ENCODE assay signal across 26 mouse cellular contexts in genomic region chr14:31327196-31327595, GRCm38 (mm10). TPM values are rescaled to one million over a fixed set of nuclear protein-coding genes. Genes with fewer than 3 reads are reported as not detected.
A peak's percentile ranks its signal among the peaks of the same experiment; 100 is the strongest.
DNase-seq lines count a peak whose midpoint lies in the region; ATAC-seq and TF ChIP-seq lines count a peak whose summit lies in the region.
"Had no signal": no experiment of that assay in that cellular context is flagged by ENCODE, and none has a peak within 500 bp of the region (broad histone marks: within the 10 kb centered on the region; RNA-seq: fewer than 3 reads in every experiment).

No protein-coding gene starts in this region.

- H3K4me2 ChIP-seq in intestine, embryonic 14.5 days (ENCODE audit: low read length): no peak overlapping the region
- no peak overlapping the region for H3K4me2 ChIP-seq in intestine, embryonic 15.5 days (replicated peaks)
- no peak overlapping the region for H3K4me2 ChIP-seq in stomach, postnatal 0 days (replicated peaks; ENCODE audit: low read depth)
- H3K4me2 ChIP-seq: forebrain, embryonic 15.5 days; heart, embryonic 15.5 days; hindbrain, embryonic 13.5 days; liver, embryonic 15.5 days; lung, embryonic 15.5 days; midbrain, embryonic 13.5 days; neural tube, embryonic 13.5 days had no signal

- H3K27ac ChIP-seq in intestine, embryonic 14.5 days (ENCODE audit: low read depth): no peak overlapping the region
- H3K27ac ChIP-seq in intestine, embryonic 15.5 days: no peak overlapping the region
- H3K27ac ChIP-seq in MEL (ENCODE audit: control insufficient read depth, low read depth, low read length): no peak overlapping the region
- H3K27ac ChIP-seq in stomach, postnatal 0 days (replicated peaks): no peak overlapping the region
- H3K27ac ChIP-seq in hindbrain, embryonic 10.5 days: no peak overlapping the region
- H3K27ac ChIP-seq: forebrain, embryonic 15.5 days; heart, embryonic 15.5 days; hindbrain, embryonic 13.5 days; liver, embryonic 15.5 days; lung, embryonic 15.5 days; midbrain, embryonic 13.5 days; neural tube, embryonic 13.5 days had no signal

- DNase-seq in intestine, embryonic 14.5 days (ENCODE audit: low spot score): peak; percentile 44
- DNase-seq in A20 (ENCODE audit: low read depth, low spot score): peak; percentile 31
- peak; percentile 49 for DNase-seq in MEL (ENCODE audit: low read depth, low spot score)
- DNase-seq in stomach, postnatal 0 days (ENCODE audit: low spot score): no peak
- DNase-seq in hindbrain, embryonic 10.5 days (ENCODE audit: low spot score): no peak
- no peak for DNase-seq in lung, postnatal 36 days
- DNase-seq: adrenal gland, adult 2 months; adrenal gland, postnatal 36 days; cerebellum, adult 18-20 months; cerebellum, postnatal 10 days; heart, postnatal 36 days; kidney, adult 11 months; kidney, postnatal 14 days; layer of hippocampus, adult 9-11 months; liver; thymus, adult 18-20 months; thymus, postnatal 36 days had no signal

- no peak overlapping the region for H3K4me3 ChIP-seq in intestine, embryonic 14.5 days (ENCODE audit: low read depth, low read length)
- H3K4me3 ChIP-seq in intestine, embryonic 15.5 days (replicated peaks): no peak overlapping the region
- H3K4me3 ChIP-seq in MEL (ENCODE audit: control insufficient read depth in 1 of 2, insufficient read depth in 1 of 2, low read depth in 2 of 2, low read length in 2 of 2): no peak overlapping the region
- no peak overlapping the region for H3K4me3 ChIP-seq in stomach, postnatal 0 days (ENCODE audit: low read depth, low read length)
- H3K4me3 ChIP-seq in hindbrain, embryonic 10.5 days: no peak overlapping the region
- H3K4me3 ChIP-seq: forebrain, embryonic 15.5 days; heart, embryonic 15.5 days; hindbrain, embryonic 13.5 days; liver, embryonic 15.5 days; lung, embryonic 15.5 days; midbrain, embryonic 13.5 days; neural tube, embryonic 13.5 days had no signal

- H3K4me1 ChIP-seq in intestine, embryonic 14.5 days (replicated peaks; ENCODE audit: control insufficient read depth, insufficient read depth, low read length): no peaks in the 10 kb centered on the region
- no peaks in the 10 kb centered on the region for H3K4me1 ChIP-seq in intestine, embryonic 15.5 days (replicated peaks)
- peaks cover 4 to 5% of the 10 kb centered on the region in 2 experiments for H3K4me1 ChIP-seq in MEL (ENCODE audit: control insufficient read depth in 1 of 2, insufficient read depth in 2 of 2, low read length in 2 of 2)
- no peaks in the 10 kb centered on the region for H3K4me1 ChIP-seq in stomach, postnatal 0 days (replicated peaks; ENCODE audit: control insufficient read depth, insufficient read depth)
- peaks cover 11% of the 10 kb centered on the region for H3K4me1 ChIP-seq in hindbrain, embryonic 10.5 days (replicated peaks)

- no peak for TF ChIP-seq RAD21 in MEL (IDR thresholded peaks at IDR 0.05; ENCODE audit: low read depth, low read length)

- 90% methylated on average over 1 of the region's 1 CpGs for WGBS in intestine, embryonic 14.5 days
- 90% methylated on average over 1 of the region's 1 CpGs for WGBS in intestine, embryonic 15.5 days
- WGBS in stomach, postnatal 0 days: 87% methylated on average over 1 of the region's 1 CpGs
- WGBS in hindbrain, embryonic 10.5 days: 81% methylated on average over 1 of the region's 1 CpGs

- H3K9ac ChIP-seq in intestine, embryonic 14.5 days (ENCODE audit: low read length): no peak overlapping the region
- no peak overlapping the region for H3K9ac ChIP-seq in intestine, embryonic 15.5 days
- no peak overlapping the region for H3K9ac ChIP-seq in MEL (ENCODE audit: control insufficient read depth, low read depth, low read length, poor library complexity, severe bottlenecking)
- no peak overlapping the region for H3K9ac ChIP-seq in stomach, postnatal 0 days (ENCODE audit: low read length)
- H3K9ac ChIP-seq: forebrain, embryonic 15.5 days; heart, embryonic 15.5 days; hindbrain, embryonic 13.5 days; liver, embryonic 15.5 days; lung, embryonic 15.5 days; midbrain, embryonic 13.5 days; neural tube, embryonic 13.5 days had no signal

- ATAC-seq in intestine, embryonic 14.5 days (replicated peaks; ENCODE audit: low FRiP score, low TSS enrichment, low read depth): no peak
- ATAC-seq in intestine, embryonic 15.5 days: no peak
- ATAC-seq in stomach, postnatal 0 days (ENCODE audit: low FRiP score, low TSS enrichment): peak; percentile 45; the same call in 1 of the 2 replicates
- ATAC-seq: activated CD4-positive, CD25-positive, alpha-beta regulatory T cell, adult 4 months; forebrain, embryonic 15.5 days; midbrain, embryonic 13.5 days had no signal

- H3K9me3 ChIP-seq in intestine, embryonic 14.5 days (ENCODE audit: control insufficient read depth, low read length): no peaks in the 10 kb centered on the region
- H3K9me3 ChIP-seq in intestine, embryonic 15.5 days: no peaks in the 10 kb centered on the region
- no peaks in the 10 kb centered on the region for H3K9me3 ChIP-seq in MEL (replicated peaks; ENCODE audit: insufficient read depth, low read length)
- no peaks in the 10 kb centered on the region for H3K9me3 ChIP-seq in stomach, postnatal 0 days (ENCODE audit: control insufficient read depth, low read length)
- no peaks in the 10 kb centered on the region for H3K9me3 ChIP-seq in hindbrain, embryonic 10.5 days
- H3K9me3 ChIP-seq: forebrain, embryonic 15.5 days; heart, embryonic 15.5 days; hindbrain, embryonic 13.5 days; liver, embryonic 15.5 days; lung, embryonic 15.5 days; midbrain, embryonic 13.5 days; neural tube, embryonic 13.5 days had no signal

- no peaks in the 10 kb centered on the region for H3K36me3 ChIP-seq in intestine, embryonic 14.5 days (ENCODE audit: control insufficient read depth, insufficient read depth, low read length)
- no peaks in the 10 kb centered on the region for H3K36me3 ChIP-seq in intestine, embryonic 15.5 days
- peaks cover 0 to 7% of the 10 kb centered on the region in 2 experiments; a peak in 2 of 4 replicates for H3K36me3 ChIP-seq in MEL (ENCODE audit: control insufficient read depth in 1 of 2, insufficient read depth in 2 of 2, low read length in 2 of 2)
- H3K36me3 ChIP-seq in stomach, postnatal 0 days (ENCODE audit: control insufficient read depth, insufficient read depth, low read length): no peaks in the 10 kb centered on the region
- H3K36me3 ChIP-seq in hindbrain, embryonic 10.5 days: no peaks in the 10 kb centered on the region
- H3K36me3 ChIP-seq: forebrain, embryonic 15.5 days; heart, embryonic 15.5 days; hindbrain, embryonic 13.5 days; liver, embryonic 15.5 days; lung, embryonic 15.5 days; midbrain, embryonic 13.5 days; neural tube, embryonic 13.5 days had no signal

- TF ChIP-seq CTCF in MEL (IDR thresholded peaks at IDR 0.05 in 2 of 3, conservative IDR thresholded peaks at IDR 0.05 in 1 of 3; ENCODE audit: control insufficient read depth in 1 of 3, insufficient read depth in 1 of 3, low read depth in 2 of 3, low read length in 3 of 3, poor library complexity in 1 of 3, severe bottlenecking in 1 of 3): peak in 1 of 3 experiments; percentile 1; a peak in 1 of 6 replicates
- TF ChIP-seq CTCF in stomach, postnatal 0 days (IDR thresholded peaks at IDR 0.05; ENCODE audit: low read depth): no peak

- peak in 1 of 2 experiments; percentile 26; a peak in 1 of 4 replicates for TF ChIP-seq POLR2A in MEL (IDR thresholded peaks at IDR 0.05; ENCODE audit: control insufficient read depth in 1 of 2, insufficient read depth in 1 of 2, low read depth in 1 of 2, low read length in 2 of 2, poor library complexity in 1 of 2)

- H3K79me2 ChIP-seq in MEL (ENCODE audit: control insufficient read depth, insufficient read depth, low read length, poor library complexity): no peaks in the 10 kb centered on the region

- no peak for TF ChIP-seq EP300 in MEL (IDR thresholded peaks at IDR 0.05; ENCODE audit: low read depth in 1 of 2, low read length in 2 of 2)
- no peak for TF ChIP-seq EP300 in stomach, postnatal 0 days (optimal IDR thresholded peaks at IDR 0.05)

- no peaks in the 10 kb centered on the region for H3K27me3 ChIP-seq in intestine, embryonic 14.5 days (replicated peaks; ENCODE audit: control insufficient read depth, insufficient read depth, low read length)
- no peaks in the 10 kb centered on the region; the same call in 1 of the 2 replicates for H3K27me3 ChIP-seq in intestine, embryonic 15.5 days (replicated peaks)
- H3K27me3 ChIP-seq in MEL (ENCODE audit: control insufficient read depth in 1 of 2, insufficient read depth in 2 of 2, low read length in 2 of 2): no peaks in the 10 kb centered on the region
- no peaks in the 10 kb centered on the region for H3K27me3 ChIP-seq in stomach, postnatal 0 days (ENCODE audit: control insufficient read depth, insufficient read depth, low read length)
- H3K27me3 ChIP-seq in hindbrain, embryonic 10.5 days (ENCODE audit: insufficient read depth, poor library complexity, severe bottlenecking): no peaks in the 10 kb centered on the region
- H3K27me3 ChIP-seq: forebrain, embryonic 15.5 days; lung, embryonic 15.5 days; neural tube, embryonic 13.5 days had no signal

TF ChIP-seq in MEL, 35 proteins besides CTCF, POLR2A, EP300 and RAD21:
- TF ChIP-seq JUND (IDR thresholded peaks at IDR 0.05; ENCODE audit: low read depth, low read length) (no peak), MEF2A (IDR thresholded peaks at IDR 0.05; ENCODE audit: extremely low read depth, insufficient replicate concordance, low read depth, low read length, poor library complexity, severe bottlenecking) (no peak), ZKSCAN1 (IDR thresholded peaks at IDR 0.05; ENCODE audit: low read depth, low read length) (no peak), NELFE (IDR thresholded peaks at IDR 0.05; ENCODE audit: low read depth, low read length) (0 out of 2 replicates have a peak, but pooled peaks have one; percentile 17)

RNA-seq across cellular contexts. Expression of gene Dnah1, which starts 3.5 kb away (rescaled TPM):
- 5.4 and 6.9 TPM in 2 replicates for polyA plus RNA-seq in intestine, embryonic 14.5 days (2014; fragmentation: Nextera tagmentation; extraction: Ambion mirVana)
- polyA plus RNA-seq in intestine, embryonic 15.5 days (2015; fragmentation: Nextera tagmentation; extraction: Ambion mirVana): 3.6 and 3.7 TPM in 2 replicates
- 0.03 and 0.04 TPM in 2 replicates for total RNA-seq in MEL (2012; rRNA removed)
- under 1 TPM in 1 of 2 experiments, not detected in 1; 0.11 TPM for polyA plus RNA-seq in MEL (2012; ENCODE audit: insufficient read depth in 1 of 2, insufficient read length in 2 of 2, low read depth in 1 of 2, low replicate concordance in 2 of 2, missing spikeins in 1 of 2)
- 0.74 and 0.81 TPM in 2 replicates for polyA plus RNA-seq in stomach, postnatal 0 days (2015; fragmentation: Nextera tagmentation; extraction: Ambion mirVana)
- 6.2 and 7.1 TPM in 2 replicates for polyA plus RNA-seq in hindbrain, embryonic 10.5 days (2016; fragmentation: Nextera tagmentation; extraction: Ambion mirVana)

RNA-seq across cellular contexts. Expression of gene Capn7, which starts 9.2 kb away (rescaled TPM):
- polyA plus RNA-seq in intestine, embryonic 14.5 days (2014; fragmentation: Nextera tagmentation; extraction: Ambion mirVana): 37.0 and 43.3 TPM in 2 replicates
- polyA plus RNA-seq in intestine, embryonic 15.5 days (2015; fragmentation: Nextera tagmentation; extraction: Ambion mirVana): 34.9 and 36.5 TPM in 2 replicates
- 23.2 and 24.9 TPM in 2 replicates for total RNA-seq in MEL (2012; rRNA removed)
- 10 to 100 TPM; 30.0 to 83.7 TPM for polyA plus RNA-seq in MEL (2012; ENCODE audit: insufficient read depth in 1 of 2, insufficient read length in 2 of 2, low read depth in 1 of 2, low replicate concordance in 2 of 2, missing spikeins in 1 of 2)
- 24.8 and 26.8 TPM in 2 replicates for polyA plus RNA-seq in stomach, postnatal 0 days (2015; fragmentation: Nextera tagmentation; extraction: Ambion mirVana)
- 28.5 and 29.4 TPM in 2 replicates for polyA plus RNA-seq in hindbrain, embryonic 10.5 days (2016; fragmentation: Nextera tagmentation; extraction: Ambion mirVana)

Comparison
In these comparisons a context has a peak if more than half of its experiments do, and no peak if none do; other contexts are left out.
1. DNase-seq: peak in intestine, embryonic 14.5 days (single experiment), A20 (single experiment) and MEL (single experiment); none in stomach, postnatal 0 days (single experiment), hindbrain, embryonic 10.5 days (single experiment) and lung, postnatal 36 days (single experiment).